Mouse (Mus musculus): ENCODE data around the gene Sorbs1.

- TF ChIP-seq HCFC1 (IDR thresholded peaks at IDR 0.05; ENCODE audit: borderline replicate concordance, insufficient read depth, low read length) = no peak
- TF ChIP-seq MAFK (IDR thresholded peaks at IDR 0.05; ENCODE audit: insufficient read depth, low read depth, low read length) = no peak
- TF ChIP-seq CHD2 (IDR thresholded peaks at IDR 0.05; ENCODE audit: low read depth, low read length) = no peak
- TF ChIP-seq ZNF384 (IDR thresholded peaks at IDR 0.05; ENCODE audit: low read depth, low read length) = no peak
- no peak for TF ChIP-seq ZC3H11A (IDR thresholded peaks at IDR 0.05; ENCODE audit: borderline replicate concordance, low read depth, low read length)
Measured at GRCm38 (mm10) chr19:40437651-40438068, 75.9 kb downstream of the Sorbs1 start.

Measured in ES-E14 (cell line).